Mouse (Mus musculus): ENCODE measurements around the gene Mex3d. TPM values are rescaled to one million over a fixed set of nuclear protein-coding genes. Genes with fewer than 3 reads are reported as not detected.
A peak's percentile ranks its signal among the peaks of the same experiment; 100 is the strongest.

Gene Mex3d
- total RNA-seq, 2 experiments from 2014 or later, result 5.2 to 6.0 TPM

DNA sequence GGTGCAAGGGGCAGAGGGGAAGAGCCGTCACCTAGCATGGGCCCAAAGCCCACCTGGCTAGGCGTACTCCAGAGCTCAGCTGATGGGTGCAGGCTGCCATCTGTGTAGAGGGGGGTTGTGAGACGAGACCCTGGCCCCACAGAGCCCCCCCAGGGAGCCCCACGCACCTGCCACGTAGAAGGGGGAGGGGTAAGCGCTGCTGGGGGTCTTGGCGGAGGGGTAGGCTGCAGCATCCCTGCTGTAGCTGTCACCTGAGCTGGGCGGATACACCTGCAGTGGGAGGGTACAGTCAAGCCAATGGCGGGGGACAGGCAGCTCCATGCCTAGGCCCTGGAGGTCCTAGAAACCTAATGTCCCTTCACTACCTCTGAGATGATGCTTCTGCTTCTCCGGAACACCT lies 29.9 kb upstream of the Mex3d start:
- intact Hi-C loops (cut with DNase I; ENCODE audit: low total_unique reads), result no loop called here
- no peak for DNase-seq

DNA sequence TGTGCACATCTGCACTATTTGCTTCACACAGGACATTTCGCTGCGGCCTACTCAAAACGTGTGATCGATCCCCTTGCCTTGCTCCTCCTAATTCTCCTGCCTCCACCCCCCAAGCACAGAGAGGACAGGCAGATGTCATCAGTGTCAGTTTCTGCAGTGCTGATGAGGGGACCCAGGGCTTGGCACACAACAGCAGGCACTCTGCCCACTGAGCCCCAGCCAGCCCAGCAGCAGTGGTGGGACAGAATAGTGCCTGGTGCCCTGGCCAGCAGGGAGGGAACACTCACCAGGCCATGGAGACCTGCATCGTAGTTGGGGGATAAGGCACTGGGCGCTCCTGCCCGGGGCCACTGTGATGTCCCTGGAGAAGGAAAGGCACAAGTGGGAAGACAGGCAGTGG lies 28.1 kb upstream of the Mex3d start:
- intact Hi-C loops (cut with DNase I; ENCODE audit: low total_unique reads), result no loop called here
- no peak for DNase-seq

DNA sequence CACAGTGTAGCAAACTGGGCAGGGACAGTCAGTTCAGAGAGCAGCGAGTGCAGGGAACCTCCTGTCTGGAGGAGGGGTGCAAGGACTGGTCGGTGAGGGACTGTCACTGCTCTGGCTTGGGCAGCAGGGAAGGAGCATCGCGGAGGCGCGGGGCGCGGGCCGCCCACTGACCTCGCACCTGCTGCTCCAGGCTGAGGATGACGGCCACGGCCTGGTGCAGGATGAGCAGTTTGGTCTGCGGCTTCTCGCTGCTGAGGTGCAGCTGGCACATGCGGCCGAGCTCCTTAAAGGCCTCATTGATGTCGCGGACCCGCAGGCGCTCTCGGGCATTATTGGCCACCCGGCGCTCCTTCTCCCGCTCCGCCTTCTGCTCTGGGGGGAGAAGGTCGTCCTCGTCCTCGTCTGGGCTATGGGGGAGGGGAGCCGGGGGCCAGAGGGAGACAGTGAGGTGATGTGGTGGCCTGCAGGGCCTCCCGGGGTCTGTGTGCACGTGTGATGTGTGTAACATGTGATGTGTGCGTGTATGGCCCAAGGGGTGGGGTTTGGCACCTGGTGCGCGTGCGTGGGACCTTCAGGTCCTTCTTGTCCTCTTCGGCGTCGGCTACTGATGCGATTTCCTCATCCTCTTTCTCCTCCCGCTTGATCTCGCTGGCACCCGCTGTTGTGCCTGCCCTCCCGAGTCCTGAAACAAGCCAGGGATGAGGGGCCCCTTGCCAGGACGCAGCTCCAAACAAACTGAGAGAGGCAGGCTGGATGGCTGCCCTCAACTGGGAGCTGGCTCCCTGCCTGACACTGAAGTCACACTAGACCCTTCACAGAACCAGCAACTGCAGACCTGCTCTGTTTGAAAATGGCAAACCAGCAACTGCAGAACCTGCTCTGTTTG lies 25.4 kb upstream of the Mex3d start:
- DNase-seq, result peak; percentile 67
- intact Hi-C loops (cut with DNase I; ENCODE audit: low total_unique reads), result no loop called here

DNA sequence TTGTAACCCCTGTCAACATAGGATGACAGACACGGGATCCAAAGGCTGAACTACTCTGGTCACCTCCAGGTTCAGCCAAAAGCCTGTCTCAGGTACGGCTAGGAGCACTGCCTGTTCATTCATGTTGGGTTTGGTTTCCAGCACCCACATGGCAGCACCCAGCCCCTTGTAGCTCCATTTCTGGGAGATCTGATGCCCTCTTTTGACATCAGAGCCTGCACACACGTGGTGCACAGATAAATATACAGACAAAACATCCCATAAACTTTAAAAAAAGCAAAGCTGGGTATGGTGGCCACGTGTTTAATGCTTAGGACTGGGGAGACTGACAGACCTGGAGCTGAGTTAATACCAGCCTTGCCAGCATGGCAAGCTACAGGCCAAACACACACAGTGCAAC lies 20.5 kb upstream of the Mex3d start:
- intact Hi-C loops (cut with DNase I; ENCODE audit: low total_unique reads), result no loop called here
- no peak for DNase-seq

DNA sequence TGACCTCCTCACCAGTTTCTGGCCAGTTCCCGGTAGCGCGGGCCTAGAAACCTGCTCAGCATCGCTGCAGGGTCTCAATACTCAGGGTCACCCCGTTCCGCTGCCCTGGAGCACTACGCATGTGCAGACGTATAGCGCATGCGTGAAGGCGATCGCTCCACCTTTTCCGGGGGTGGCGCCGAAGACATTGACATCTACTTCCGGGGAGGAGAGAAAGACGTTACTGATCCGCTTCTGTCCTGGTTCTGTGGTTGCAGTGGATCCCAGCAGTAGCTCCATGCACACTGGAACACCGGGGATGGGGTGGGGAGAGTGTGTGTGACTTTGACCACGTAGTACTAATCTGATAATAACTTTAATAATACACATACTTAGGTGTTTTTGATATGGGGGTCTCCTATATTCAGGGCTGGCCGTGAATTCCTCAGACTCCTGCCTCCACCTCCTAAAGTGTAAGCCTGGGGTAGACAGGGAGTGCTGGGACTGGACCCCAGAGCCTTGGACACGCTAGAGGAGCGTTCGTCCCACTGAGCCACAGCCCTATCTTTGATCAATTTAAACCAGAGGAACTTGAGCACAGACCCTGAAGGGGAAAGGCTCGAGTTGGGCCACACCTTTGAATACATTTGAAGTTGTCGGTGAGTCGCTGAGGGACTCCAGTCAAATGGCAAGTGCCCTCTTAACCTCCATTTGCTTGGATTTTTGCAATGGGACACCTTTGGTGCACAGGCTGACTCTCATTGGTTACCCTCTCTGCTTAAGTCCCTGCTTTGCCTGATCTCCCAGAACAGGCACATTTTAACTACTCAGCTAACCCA lies 19.4 kb upstream of the Mex3d start, which contains the start of gene Uqcr11:
TSS of gene Uqcr11 (minus strand) at position 147 of the 818 bp plus-strand sequence.
- intact Hi-C loops (cut with DNase I; ENCODE audit: low total_unique reads), result no loop called here
- DNase-seq, result peak; percentile 92

DNA sequence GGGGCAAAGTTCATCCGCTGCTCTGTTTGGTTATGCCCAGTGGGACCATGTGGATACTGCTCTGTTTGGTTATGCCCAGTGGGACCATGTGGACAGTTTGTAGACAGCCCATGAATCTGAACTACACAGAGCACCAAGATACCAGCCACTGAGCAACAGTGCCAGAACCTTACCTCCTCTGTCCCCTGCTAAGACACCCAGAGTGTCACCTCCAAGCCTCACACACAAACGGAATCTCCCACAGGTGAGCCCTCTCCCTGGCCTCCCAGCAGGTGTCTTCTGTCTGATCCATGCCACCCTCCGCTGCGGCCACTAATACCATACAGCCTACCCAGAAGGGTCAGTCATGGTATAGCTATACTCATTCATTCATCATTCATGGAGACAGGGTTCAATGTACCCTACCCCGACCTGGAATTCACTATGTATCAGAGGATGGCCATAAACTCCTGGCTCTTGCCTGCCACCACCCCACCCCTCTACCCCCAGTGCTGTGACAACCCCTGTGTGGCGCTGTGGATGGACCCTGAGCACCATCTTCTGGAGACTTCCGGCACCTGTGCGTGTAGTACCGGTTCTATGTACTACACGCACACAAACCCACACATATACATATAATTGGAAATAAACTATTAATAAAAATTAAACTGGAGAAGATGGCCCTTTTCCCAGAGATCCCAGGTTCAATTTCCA lies 18.2 kb upstream of the Mex3d start:
- DNase-seq, result no peak
- intact Hi-C loops (cut with DNase I; ENCODE audit: low total_unique reads), result no loop called here

DNA sequence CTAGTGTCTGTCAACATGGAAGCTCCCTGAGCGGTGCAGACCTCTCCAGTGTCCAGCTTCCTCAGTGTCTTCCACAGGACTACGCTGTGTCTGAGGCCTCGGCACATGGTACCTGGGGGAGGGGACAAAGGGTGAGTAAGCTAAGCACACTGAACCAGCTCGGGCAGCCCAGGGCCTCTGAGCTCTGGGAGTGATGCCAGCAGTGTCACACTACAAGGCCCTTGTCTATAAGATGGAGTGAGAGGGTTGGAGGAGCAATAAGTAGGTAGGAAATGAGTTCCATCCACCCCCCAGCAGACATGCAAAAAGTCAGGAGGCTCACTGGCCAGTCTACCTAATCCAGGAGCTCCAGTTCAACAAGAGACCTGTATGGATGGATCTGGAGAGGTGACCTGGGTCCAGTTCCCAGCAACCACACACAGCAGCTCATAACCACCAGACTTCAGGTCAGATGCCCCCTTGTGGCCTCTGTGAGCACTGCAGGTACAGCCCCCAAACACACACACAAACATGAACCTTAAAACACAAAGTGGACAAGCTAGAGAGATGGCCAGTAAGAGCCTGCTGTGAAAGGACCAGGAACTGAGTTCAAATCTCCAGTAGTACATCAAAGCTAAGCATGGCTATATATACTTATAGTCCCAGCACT lies 15.7 kb upstream of the Mex3d start:
- no peak for DNase-seq
- intact Hi-C loops (cut with DNase I; ENCODE audit: low total_unique reads), result no loop called here

DNA sequence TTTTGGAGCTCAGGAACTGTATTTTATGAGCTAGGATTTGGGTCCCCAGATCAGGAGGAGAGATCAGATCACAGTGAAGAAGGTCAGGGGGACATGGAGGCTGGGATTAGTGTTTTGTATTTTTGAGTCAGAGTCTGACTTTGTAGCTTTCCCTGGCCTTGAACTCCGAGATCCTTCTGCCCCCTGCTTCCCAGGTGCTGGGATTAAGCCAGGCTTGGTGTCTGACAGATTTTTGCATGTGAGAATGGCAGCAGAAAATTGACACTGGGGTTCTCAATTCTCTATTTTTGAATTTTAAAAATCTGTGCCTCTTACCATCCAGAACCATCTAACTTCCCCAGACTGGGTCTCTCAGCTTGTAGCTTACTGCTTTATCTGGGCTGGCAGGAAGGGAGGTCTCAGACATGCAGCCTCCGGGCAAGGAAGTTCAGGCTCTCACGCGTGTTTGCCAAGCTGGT lies 13.3 kb upstream of the Mex3d start:
- intact Hi-C loops (cut with DNase I; ENCODE audit: low total_unique reads), result no loop called here
- no peak for DNase-seq

DNA sequence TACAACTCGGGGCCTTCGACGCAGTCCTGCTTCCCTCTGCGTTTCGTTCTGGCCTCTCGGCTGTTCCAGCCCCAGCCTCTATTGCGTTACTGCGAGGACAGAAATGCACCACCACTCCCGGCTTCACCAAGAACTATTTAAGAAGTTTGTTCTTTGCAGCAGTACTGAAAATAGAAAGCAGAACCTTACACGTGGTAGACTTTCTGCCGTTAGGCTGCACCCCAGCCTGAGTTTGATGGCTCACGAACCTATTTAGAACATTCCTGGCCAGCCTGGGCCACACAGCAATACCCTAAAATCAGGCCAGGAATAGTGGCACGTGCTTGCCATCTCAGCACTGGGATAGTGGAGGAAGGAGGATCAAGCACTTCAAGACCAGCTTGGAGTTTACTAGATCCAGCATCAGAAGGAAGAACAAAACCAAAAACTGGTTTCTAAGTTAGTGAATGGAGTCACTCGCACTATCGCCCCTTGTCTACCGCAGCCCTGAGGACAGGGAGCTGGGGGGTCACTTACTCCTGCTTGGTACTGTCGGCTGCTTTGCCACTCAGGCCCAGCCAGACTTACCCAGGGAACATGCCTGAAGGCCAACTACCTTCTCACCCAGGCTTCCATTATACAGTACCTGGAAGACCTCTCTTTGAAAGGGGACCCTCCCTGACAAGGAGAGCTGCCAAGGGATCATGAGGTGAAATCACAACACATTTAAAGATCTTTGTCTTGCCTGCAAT lies 12.7 kb upstream of the Mex3d start:
- intact Hi-C loops (cut with DNase I; ENCODE audit: low total_unique reads), result no loop called here
- no peak for DNase-seq

DNA sequence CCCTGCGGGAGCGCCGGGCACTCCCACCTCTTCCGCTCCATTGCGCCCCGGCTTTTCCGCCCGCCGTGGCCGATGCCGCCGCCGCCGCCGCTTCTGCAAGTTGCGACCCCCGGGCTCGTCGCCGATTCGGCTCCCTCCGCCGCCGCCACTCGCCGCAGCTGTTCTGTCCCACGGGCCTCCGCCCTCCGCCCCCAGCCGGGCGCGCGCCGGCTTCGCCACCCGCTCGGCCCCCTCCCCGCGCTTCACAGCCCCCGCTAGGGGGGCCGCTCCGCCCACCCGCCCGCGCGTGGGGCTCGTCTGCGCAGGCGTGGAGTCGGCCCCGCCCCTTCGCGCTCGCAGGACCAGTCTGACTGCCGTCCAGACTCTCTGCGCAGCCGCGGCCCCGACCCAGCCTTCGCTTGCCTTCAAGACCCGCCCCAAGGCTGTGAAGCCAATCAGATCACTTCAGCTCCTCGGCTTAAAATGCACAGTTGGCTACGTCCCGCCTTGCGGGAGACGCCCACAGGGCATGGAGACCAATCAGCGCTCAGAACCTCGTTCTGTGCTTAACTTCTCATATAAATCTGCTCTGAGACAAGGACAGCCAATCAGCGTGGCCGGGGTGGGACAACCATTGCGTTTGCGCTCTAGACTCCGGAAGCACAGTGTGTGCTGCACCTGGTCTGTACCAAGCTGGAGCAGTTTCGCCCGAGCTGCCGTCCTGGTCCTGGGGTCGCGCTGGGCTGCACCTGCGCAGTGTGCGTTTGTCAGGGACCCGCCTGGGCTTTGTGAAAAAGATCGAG lies 11.9 kb upstream of the Mex3d start, which contains the start of gene Mbd3:
TSS of gene Mbd3 (minus strand) at position 360 of the 782 bp plus-strand sequence.
- intact Hi-C loops (cut with DNase I; ENCODE audit: low total_unique reads), result no loop called here
- DNase-seq, result peak; percentile 100

DNA sequence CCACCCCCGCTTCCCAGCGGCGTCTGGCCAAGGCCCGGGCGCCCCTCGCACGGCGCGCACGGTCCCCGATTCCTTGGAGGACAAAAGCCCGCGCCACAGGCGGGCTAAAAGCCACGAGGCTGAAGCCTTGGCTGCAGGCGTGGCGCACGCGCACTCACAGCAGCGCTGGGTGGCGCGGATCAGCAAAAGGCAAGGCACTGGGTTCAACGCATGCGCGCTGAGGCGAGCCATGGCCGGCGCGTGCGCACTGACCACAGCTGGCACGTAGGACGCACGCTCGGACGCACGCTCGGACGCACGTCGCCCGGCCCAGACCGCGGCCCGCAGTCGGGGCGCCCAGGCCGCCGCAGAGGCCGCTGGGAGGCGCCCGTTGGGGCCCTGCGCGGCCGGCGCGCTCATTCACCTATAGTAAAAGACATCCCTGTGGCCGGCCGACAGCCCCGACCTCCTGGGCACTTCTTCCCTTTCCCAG lies 11.3 kb upstream of the Mex3d start:
- intact Hi-C loops (cut with DNase I; ENCODE audit: low total_unique reads), result no loop called here
- peak; percentile 98 for DNase-seq

DNA sequence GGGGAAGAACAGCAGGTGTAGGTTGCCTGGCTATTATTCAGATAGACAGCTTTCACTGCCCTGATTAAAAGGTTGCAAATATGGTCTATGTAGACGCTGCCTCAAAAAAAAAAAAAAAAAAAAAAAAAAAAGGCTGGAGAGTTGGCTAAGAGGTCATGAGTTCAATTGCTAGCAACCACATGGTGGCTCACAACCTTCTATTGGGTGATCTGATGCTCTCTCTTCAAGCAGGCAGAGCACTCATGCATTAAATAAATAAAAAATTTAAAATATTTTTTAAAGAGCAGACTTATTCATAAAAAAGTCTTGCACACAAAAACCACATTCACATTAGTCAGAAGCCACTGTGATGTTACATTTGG lies 10.7 kb upstream of the Mex3d start:
- intact Hi-C loops (cut with DNase I; ENCODE audit: low total_unique reads), result no loop called here
- no peak for DNase-seq

DNA sequence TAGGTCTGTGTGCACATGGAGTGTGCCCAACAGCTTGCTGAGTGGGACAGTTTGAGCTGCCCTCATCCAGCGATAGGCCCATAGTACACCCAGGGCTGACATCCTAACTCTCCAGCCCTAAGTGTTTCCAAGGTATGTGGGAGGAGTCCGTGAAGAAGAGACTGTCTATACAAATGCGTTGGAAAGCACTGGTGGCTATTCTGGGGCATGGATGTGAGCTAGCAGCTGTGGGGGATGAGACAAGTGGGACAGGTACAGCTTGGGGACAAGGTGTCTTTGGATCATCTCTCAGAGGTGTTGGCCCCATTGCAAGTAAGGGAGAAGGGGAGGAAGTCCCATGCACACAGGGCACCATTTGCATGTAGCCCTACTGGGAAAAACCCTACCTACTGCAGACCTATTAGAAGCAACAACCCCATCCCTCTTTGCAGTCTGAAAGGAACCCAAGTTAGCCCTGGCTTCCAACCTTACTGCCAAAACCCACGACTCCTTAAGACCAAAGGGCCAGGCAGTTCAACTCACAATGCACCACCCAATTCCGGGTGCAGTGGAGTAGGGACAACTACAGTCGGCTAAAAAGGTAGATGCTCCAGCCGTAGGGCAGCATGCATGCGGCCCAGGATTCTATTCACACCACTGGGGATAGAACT lies 10.2 kb upstream of the Mex3d start:
- no peak for DNase-seq
- intact Hi-C loops (cut with DNase I; ENCODE audit: low total_unique reads), result no loop called here

DNA sequence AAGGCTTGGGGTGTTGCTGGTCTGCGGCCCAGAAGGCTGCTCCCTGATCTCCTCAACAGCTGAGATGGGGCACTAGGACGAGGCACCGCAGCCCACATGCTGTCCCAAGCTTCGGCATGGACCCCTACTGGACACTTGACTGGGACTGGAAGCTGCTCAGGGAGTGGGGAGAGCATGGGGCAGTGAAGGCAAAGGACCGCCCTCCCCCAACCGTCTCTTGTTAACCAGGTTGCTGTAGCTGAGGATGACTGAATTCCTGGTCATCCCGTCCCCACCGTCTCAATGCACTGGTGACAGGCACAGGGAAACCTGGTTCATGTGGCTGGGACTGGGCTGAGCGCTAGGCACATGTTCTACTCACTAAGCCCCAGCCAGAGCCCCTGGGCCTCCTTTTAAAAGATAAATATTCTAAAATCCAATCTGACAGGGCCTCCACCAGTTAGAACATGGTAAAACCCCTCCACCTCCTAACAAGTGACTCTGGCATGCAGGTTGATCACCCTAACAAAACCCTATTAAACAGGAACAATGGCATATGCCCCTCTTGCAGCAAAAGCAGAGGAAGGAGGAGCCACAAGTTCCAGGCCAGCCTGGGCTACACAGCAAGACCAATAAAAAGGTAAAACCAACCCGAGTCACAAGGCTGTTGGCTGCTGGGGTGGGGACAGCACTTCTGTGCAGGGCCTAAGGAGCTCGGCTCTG lies 9.5 kb upstream of the Mex3d start:
- no peak for DNase-seq
- intact Hi-C loops (cut with DNase I; ENCODE audit: low total_unique reads), result no loop called here

DNA sequence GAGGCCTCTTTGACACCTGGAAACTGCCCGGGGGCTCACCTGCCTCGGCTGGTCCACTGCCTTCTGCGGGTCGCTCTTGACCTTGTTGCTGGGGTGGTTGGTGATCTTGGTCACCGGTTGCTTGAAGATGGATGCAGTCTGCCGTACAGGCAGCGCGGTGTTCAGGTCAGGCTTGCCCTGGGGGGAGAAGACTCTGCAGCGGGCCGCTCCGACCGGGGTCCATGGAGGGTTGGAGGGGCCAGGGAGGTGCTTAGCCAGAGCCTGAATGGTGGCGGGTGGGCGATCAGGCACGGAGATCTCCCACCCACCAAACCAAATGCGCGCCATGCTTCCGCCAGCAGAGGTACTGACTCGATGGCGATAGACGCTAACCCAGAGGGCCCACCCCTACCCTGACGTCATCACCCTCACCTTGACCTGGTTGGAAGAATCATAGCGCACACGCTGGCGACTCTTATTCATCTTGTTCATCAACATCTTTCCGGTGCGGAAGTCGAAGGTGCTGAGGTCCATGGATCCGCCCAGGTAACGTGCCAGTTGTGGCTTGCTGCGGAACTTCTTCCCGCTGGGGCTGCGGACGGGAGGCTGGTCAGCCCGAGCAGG lies 7.7 kb upstream of the Mex3d start:
- no peak for DNase-seq
- intact Hi-C loops (cut with DNase I; ENCODE audit: low total_unique reads), result no loop called here

DNA sequence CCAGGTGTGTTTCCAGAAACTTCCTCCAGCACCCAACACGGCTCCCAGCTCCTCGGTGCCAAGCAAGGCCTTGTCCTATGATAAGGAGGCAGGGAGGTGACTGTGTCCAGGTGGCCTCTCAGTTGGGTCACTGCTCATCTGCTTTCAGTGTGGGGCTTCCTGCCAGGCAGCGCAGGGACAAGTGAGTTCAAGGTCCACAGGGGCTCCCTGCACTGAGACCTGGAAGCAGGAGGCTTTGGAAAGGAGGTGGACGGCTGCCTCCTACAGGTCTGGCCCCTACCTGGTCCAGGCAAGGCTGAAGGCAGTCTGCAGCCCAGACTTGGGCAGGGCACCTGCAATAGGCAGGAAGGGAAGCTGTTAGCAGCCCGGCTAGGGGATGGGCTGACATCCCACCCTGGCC lies 5.2 kb upstream of the Mex3d start:
- DNase-seq, result no peak
- intact Hi-C loops (cut with DNase I; ENCODE audit: low total_unique reads), result no loop called here

DNA sequence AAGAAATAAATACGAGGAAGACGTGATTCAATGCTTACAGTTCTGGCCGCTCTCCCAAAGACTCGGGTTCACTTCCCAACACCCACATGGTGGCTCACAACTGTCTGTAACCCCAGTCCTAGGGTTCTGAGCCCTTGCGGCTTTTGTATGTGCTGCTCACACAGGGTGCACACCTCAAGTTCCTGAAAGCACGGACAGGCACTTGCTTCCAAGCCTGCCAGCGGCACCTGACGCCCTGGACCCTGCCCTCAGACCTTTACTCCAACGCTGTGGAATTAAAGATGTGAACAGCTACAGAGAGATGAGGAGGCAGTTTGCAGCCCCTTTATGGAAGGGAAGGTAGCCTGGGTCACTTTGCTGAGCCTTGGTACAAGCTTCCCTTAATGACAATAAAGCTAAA lies 3.2 kb upstream of the Mex3d start:
- no peak for DNase-seq
- intact Hi-C loops (cut with DNase I; ENCODE audit: low total_unique reads), result no loop called here

All from gastrocnemius, postnatal 14 days (tissue).